25 mouse cellular contexts compared by ENCODE assay signal in genomic region chr5:102253786-102254185, GRCm38 (mm10).
A peak's percentile ranks its signal among the peaks of the same experiment; 100 is the strongest.
DNase-seq lines count a peak whose midpoint lies in the region; ATAC-seq lines count a peak whose summit lies in the region.
"Had no signal": no experiment of that assay in that cellular context is flagged by ENCODE, and none has a peak within 500 bp of the region (broad histone marks: within the 10 kb centered on the region; RNA-seq: fewer than 3 reads in every experiment).

No protein-coding gene starts in this region.

- H3K4me3 ChIP-seq in embryonic facial prominence, embryonic 14.5 days (ENCODE audit: low read depth, low read length): no peak overlapping the region
- no peak overlapping the region for H3K4me3 ChIP-seq in embryonic facial prominence, embryonic 10.5 days
- no peak overlapping the region for H3K4me3 ChIP-seq in midbrain, embryonic 10.5 days
- no peak overlapping the region for H3K4me3 ChIP-seq in midbrain, embryonic 13.5 days (replicated peaks)
- H3K4me3 ChIP-seq in brown adipose tissue, adult 24 weeks (ENCODE audit: insufficient read depth, low read depth, low read length): no peak overlapping the region
- H3K4me3 ChIP-seq: embryonic facial prominence, embryonic 12.5 days; forebrain, embryonic 15.5 days; heart, embryonic 15.5 days; hindbrain, embryonic 10.5 days; kidney, embryonic 15.5 days; limb, embryonic 12.5 days; lung, embryonic 15.5 days; midbrain, embryonic 15.5 days; myocyte; stomach, embryonic 15.5 days had no signal

- H3K36me3 ChIP-seq in embryonic facial prominence, embryonic 14.5 days (ENCODE audit: control insufficient read depth, insufficient read depth, low read length): no peaks in the 10 kb centered on the region
- H3K36me3 ChIP-seq in embryonic facial prominence, embryonic 10.5 days (replicated peaks): no peaks in the 10 kb centered on the region
- no peaks in the 10 kb centered on the region for H3K36me3 ChIP-seq in midbrain, embryonic 10.5 days
- no peaks in the 10 kb centered on the region for H3K36me3 ChIP-seq in midbrain, embryonic 13.5 days
- H3K36me3 ChIP-seq: embryonic facial prominence, embryonic 12.5 days; forebrain, embryonic 15.5 days; heart, embryonic 15.5 days; hindbrain, embryonic 10.5 days; kidney, embryonic 15.5 days; limb, embryonic 12.5 days; lung, embryonic 15.5 days; midbrain, embryonic 15.5 days; stomach, embryonic 15.5 days had no signal

- H3K9ac ChIP-seq in embryonic facial prominence, embryonic 14.5 days (ENCODE audit: low read depth, low read length): no peak overlapping the region
- H3K9ac ChIP-seq in midbrain, embryonic 13.5 days (replicated peaks): no peak overlapping the region
- H3K9ac ChIP-seq: embryonic facial prominence, embryonic 12.5 days; forebrain, embryonic 15.5 days; heart, embryonic 15.5 days; kidney, embryonic 15.5 days; limb, embryonic 12.5 days; liver, embryonic 14.5 days; lung, embryonic 15.5 days; midbrain, embryonic 15.5 days; stomach, embryonic 15.5 days had no signal

- ATAC-seq in embryonic facial prominence, embryonic 14.5 days (ENCODE audit: low read depth): no peak
- no peak for ATAC-seq in midbrain, embryonic 13.5 days
- ATAC-seq: forebrain, embryonic 15.5 days; hindbrain, postnatal 0 days; intestine, postnatal 0 days; midbrain, embryonic 15.5 days had no signal

- H3K27me3 ChIP-seq in embryonic facial prominence, embryonic 14.5 days (replicated peaks; ENCODE audit: control insufficient read depth, insufficient read depth, low read length): no peaks in the 10 kb centered on the region
- H3K27me3 ChIP-seq in embryonic facial prominence, embryonic 10.5 days (replicated peaks; ENCODE audit: low read depth, poor library complexity, severe bottlenecking): no peaks in the 10 kb centered on the region
- no peaks in the 10 kb centered on the region for H3K27me3 ChIP-seq in midbrain, embryonic 10.5 days (ENCODE audit: low read depth, poor library complexity, severe bottlenecking)
- H3K27me3 ChIP-seq in midbrain, embryonic 13.5 days: no peaks in the 10 kb centered on the region
- H3K27me3 ChIP-seq: embryonic facial prominence, embryonic 12.5 days; forebrain, embryonic 15.5 days; heart, embryonic 15.5 days; kidney, embryonic 15.5 days; limb, embryonic 12.5 days; lung, embryonic 15.5 days; midbrain, embryonic 15.5 days; stomach, embryonic 15.5 days had no signal

- peak; percentile 29 for DNase-seq in embryonic facial prominence, embryonic 14.5 days (ENCODE audit: low spot score)
- no peak for DNase-seq in embryonic facial prominence, embryonic 10.5 days (ENCODE audit: low spot score)
- DNase-seq in midbrain, embryonic 10.5 days (ENCODE audit: low spot score): no peak
- no peak for DNase-seq in right cerebral cortex, postnatal 4 days
- DNase-seq in testis, postnatal 14 days (ENCODE audit: low spot score): no peak
- DNase-seq: B cell, adult 2 months; cerebellum, postnatal 14 days; kidney, postnatal 4 days; right cerebral cortex, postnatal 14 days; thymus, adult 2 months had no signal

- H3K4me1 ChIP-seq in embryonic facial prominence, embryonic 14.5 days (ENCODE audit: control insufficient read depth, insufficient read depth, low read length): no peaks in the 10 kb centered on the region; the same call in 1 of the 2 replicates
- no peaks in the 10 kb centered on the region for H3K4me1 ChIP-seq in embryonic facial prominence, embryonic 10.5 days
- peaks cover 18% of the 10 kb centered on the region for H3K4me1 ChIP-seq in midbrain, embryonic 10.5 days
- 0 out of 2 replicates have a peak, but pooled peaks cover 3% of the 10 kb centered on the region for H3K4me1 ChIP-seq in midbrain, embryonic 13.5 days (replicated peaks)
- H3K4me1 ChIP-seq in brown adipose tissue, adult 24 weeks (ENCODE audit: control insufficient read depth, insufficient read depth, insufficient read length, low read length): no peaks in the 10 kb centered on the region; the same call in none of the 2 replicates
- H3K4me1 ChIP-seq: embryonic facial prominence, embryonic 12.5 days; heart, embryonic 15.5 days; kidney, embryonic 15.5 days; lung, embryonic 15.5 days; stomach, embryonic 15.5 days had no signal

- no peak overlapping the region for H3K4me2 ChIP-seq in embryonic facial prominence, embryonic 14.5 days (ENCODE audit: low read depth, low read length)
- H3K4me2 ChIP-seq in midbrain, embryonic 13.5 days (replicated peaks): no peak overlapping the region
- H3K4me2 ChIP-seq: embryonic facial prominence, embryonic 12.5 days; forebrain, embryonic 15.5 days; heart, embryonic 15.5 days; kidney, embryonic 15.5 days; limb, embryonic 12.5 days; lung, embryonic 15.5 days; midbrain, embryonic 15.5 days; stomach, embryonic 15.5 days had no signal

- H3K9me3 ChIP-seq in embryonic facial prominence, embryonic 14.5 days (ENCODE audit: control insufficient read depth, low read length): no peaks in the 10 kb centered on the region
- H3K9me3 ChIP-seq in embryonic facial prominence, embryonic 10.5 days: no peaks in the 10 kb centered on the region
- H3K9me3 ChIP-seq in midbrain, embryonic 10.5 days (replicated peaks): no peaks in the 10 kb centered on the region
- H3K9me3 ChIP-seq in midbrain, embryonic 13.5 days: no peaks in the 10 kb centered on the region
- H3K9me3 ChIP-seq: embryonic facial prominence, embryonic 12.5 days; forebrain, embryonic 15.5 days; heart, embryonic 15.5 days; hindbrain, embryonic 10.5 days; kidney, embryonic 15.5 days; limb, embryonic 12.5 days; lung, embryonic 15.5 days; midbrain, embryonic 15.5 days; stomach, embryonic 15.5 days had no signal

- 25% methylated on average over 2 of the region's 2 CpGs for WGBS in embryonic facial prominence, embryonic 14.5 days
- WGBS in embryonic facial prominence, embryonic 10.5 days: 18% methylated on average over 2 of the region's 2 CpGs
- 12% methylated on average over 2 of the region's 2 CpGs for WGBS in midbrain, embryonic 10.5 days
- 8% methylated on average over 2 of the region's 2 CpGs for WGBS in midbrain, embryonic 13.5 days

- no peak overlapping the region for H3K27ac ChIP-seq in embryonic facial prominence, embryonic 14.5 days (replicated peaks; ENCODE audit: low read depth, low read length)
- H3K27ac ChIP-seq in embryonic facial prominence, embryonic 10.5 days (replicated peaks): no peak overlapping the region
- H3K27ac ChIP-seq in midbrain, embryonic 10.5 days (replicated peaks): 0 out of 2 replicates have a peak overlapping the region, but pooled peaks have one; percentile 5
- H3K27ac ChIP-seq in midbrain, embryonic 13.5 days: no peak overlapping the region
- peak overlapping the region; percentile 23; the same call in 1 of the 2 replicates for H3K27ac ChIP-seq in brown adipose tissue, adult 24 weeks (replicated peaks; ENCODE audit: low read depth, low read length)
- H3K27ac ChIP-seq: embryonic facial prominence, embryonic 12.5 days; forebrain, embryonic 15.5 days; heart, embryonic 15.5 days; hindbrain, embryonic 10.5 days; hindbrain, postnatal 0 days; kidney, embryonic 15.5 days; limb, embryonic 12.5 days; liver, embryonic 14.5 days; lung, embryonic 15.5 days; midbrain, embryonic 15.5 days; stomach, embryonic 15.5 days had no signal

Comparison
In these comparisons a context has a peak if more than half of its experiments do, and no peak if none do; other contexts are left out.
1. H3K27ac ChIP-seq: peak in midbrain, embryonic 10.5 days (single experiment) and brown adipose tissue, adult 24 weeks (single experiment); none in embryonic facial prominence, embryonic 14.5 days (single experiment), embryonic facial prominence, embryonic 10.5 days (single experiment) and midbrain, embryonic 13.5 days (single experiment).